Mouse (Mus musculus): ENCODE data around the gene Supt16. TPM values are rescaled to one million over a fixed set of nuclear protein-coding genes. Genes with fewer than 3 reads are reported as not detected.
A peak's percentile ranks its signal among the peaks of the same experiment; 100 is the strongest.

Supt16 gene
- polyA plus RNA-seq (2015; fragmentation: Nextera tagmentation; extraction: Ambion mirVana): 55.8 and 67.3 TPM in 2 replicates

GRCm38 (mm10) chr14:52197156-52197878 lies at the start of gene Supt16:
Gene Supt16, minus strand, starts transcription at chr14:52197416.
- H3K4me1 ChIP-seq (replicated peaks; ENCODE audit: control insufficient read depth, insufficient read depth, low read length): peaks cover 13% of the 10 kb centered on the region
- no peaks in the 10 kb centered on the region for H3K9me3 ChIP-seq (ENCODE audit: control insufficient read depth, low read length)
- peak within 1 kb of the TSS; percentile 95 for H3K9ac ChIP-seq (replicated peaks; ENCODE audit: low read depth, low read length)
- peak within 1 kb of the TSS; percentile 93 for H3K4me2 ChIP-seq (ENCODE audit: low read length)
- H3K36me3 ChIP-seq (ENCODE audit: control insufficient read depth, insufficient read depth): peaks cover 15% of the 10 kb centered on the region
- H3K27ac ChIP-seq (ENCODE audit: low read length): peak within 1 kb of the TSS; percentile 93
- peak; percentile 97 for ATAC-seq
- no peaks in the 10 kb centered on the region for H3K27me3 ChIP-seq (replicated peaks; ENCODE audit: control insufficient read depth, insufficient read depth, low read length)
- H3K4me3 ChIP-seq (replicated peaks; ENCODE audit: low read length): peak within 1 kb of the TSS; percentile 99
- WGBS: 0% methylated on average over 58 of the region's 59 CpGs

GRCm38 (mm10) chr14:52246129-52246528 lies 48.9 kb upstream of the Supt16 start:
- Histone ChIP-seq H3K36me3 (ENCODE audit: control insufficient read depth, insufficient read depth) (no peaks in the 10 kb centered on the region), H3K27ac (ENCODE audit: low read length) (no peak overlapping the region), H3K9me3 (ENCODE audit: control insufficient read depth, low read length) (no peaks in the 10 kb centered on the region), H3K4me3 (replicated peaks; ENCODE audit: low read length) (no peak overlapping the region), H3K4me1 (replicated peaks; ENCODE audit: control insufficient read depth, insufficient read depth, low read length) (peaks cover 12% of the 10 kb centered on the region), H3K9ac (replicated peaks; ENCODE audit: low read depth, low read length) (no peak overlapping the region), H3K27me3 (replicated peaks; ENCODE audit: control insufficient read depth, insufficient read depth, low read length) (no peaks in the 10 kb centered on the region), H3K4me2 (ENCODE audit: low read length) (no peak overlapping the region)
- ATAC-seq: no peak
- 85% methylated on average over 4 of the region's 4 CpGs for WGBS

GRCm38 (mm10) chr14:52244690-52245042 lies 47.5 kb upstream of the Supt16 start:
- no peaks in the 10 kb centered on the region for H3K27me3 ChIP-seq (replicated peaks; ENCODE audit: control insufficient read depth, insufficient read depth, low read length)
- no peak; the same call in 1 of the 2 replicates for ATAC-seq
- no peaks in the 10 kb centered on the region for H3K9me3 ChIP-seq (ENCODE audit: control insufficient read depth, low read length)
- no peaks in the 10 kb centered on the region for H3K36me3 ChIP-seq (ENCODE audit: control insufficient read depth, insufficient read depth)
- peaks cover 12% of the 10 kb centered on the region for H3K4me1 ChIP-seq (replicated peaks; ENCODE audit: control insufficient read depth, insufficient read depth, low read length)
- H3K4me2 ChIP-seq (ENCODE audit: low read length): peak overlapping the region; percentile 63
- H3K27ac ChIP-seq (ENCODE audit: low read length): peak overlapping the region; percentile 63
- peak overlapping the region; percentile 74 for H3K9ac ChIP-seq (replicated peaks; ENCODE audit: low read depth, low read length)
- H3K4me3 ChIP-seq (replicated peaks; ENCODE audit: low read length): peak overlapping the region; percentile 87
- WGBS: 8% methylated on average over 7 of the region's 7 CpGs

DNA sequence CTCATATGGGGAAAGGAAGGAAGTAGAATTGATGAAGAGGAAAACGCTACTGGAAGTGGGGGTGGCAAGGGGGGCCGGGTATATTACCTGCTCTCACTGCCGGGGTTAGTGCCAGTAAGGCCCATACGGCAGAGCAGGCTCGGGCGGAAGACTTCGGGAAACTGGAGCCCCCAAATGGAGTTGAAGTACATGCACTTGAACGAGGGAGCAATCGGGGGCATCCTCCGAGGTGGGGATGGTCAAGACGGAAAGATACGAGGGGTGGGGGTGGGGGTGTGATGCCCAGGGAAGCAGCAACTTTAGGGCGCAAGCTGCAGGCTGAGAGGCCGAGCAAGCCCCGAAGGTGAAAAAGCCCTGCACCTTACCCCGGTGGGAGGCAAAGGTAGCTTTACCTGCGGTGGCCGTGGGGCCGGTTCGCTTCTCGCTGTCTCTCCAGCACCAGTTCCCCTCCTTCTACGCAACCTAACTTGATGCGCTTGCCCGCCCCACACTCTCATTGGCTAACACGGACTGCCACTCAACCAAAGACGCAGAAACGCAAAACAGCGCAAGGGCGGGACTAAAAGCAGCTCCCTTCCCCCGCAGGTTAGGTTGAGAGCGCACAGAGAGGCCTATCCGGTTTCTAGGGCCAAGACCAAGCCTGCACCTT lies 46.9 kb upstream of the Supt16 start:
- H3K4me1 ChIP-seq (replicated peaks; ENCODE audit: control insufficient read depth, insufficient read depth, low read length): peaks cover 12% of the 10 kb centered on the region
- no peaks in the 10 kb centered on the region for H3K27me3 ChIP-seq (replicated peaks; ENCODE audit: control insufficient read depth, insufficient read depth, low read length)
- no peaks in the 10 kb centered on the region for H3K36me3 ChIP-seq (ENCODE audit: control insufficient read depth, insufficient read depth)
- H3K4me3 ChIP-seq (replicated peaks; ENCODE audit: low read length): peak overlapping the region; percentile 87
- peak overlapping the region; percentile 81 for H3K9ac ChIP-seq (replicated peaks; ENCODE audit: low read depth, low read length)
- H3K9me3 ChIP-seq (ENCODE audit: control insufficient read depth, low read length): no peaks in the 10 kb centered on the region
- under 1% methylated on average over 32 of the region's 32 CpGs for WGBS
- peak overlapping the region; percentile 63 for H3K27ac ChIP-seq (ENCODE audit: low read length)
- H3K4me2 ChIP-seq (ENCODE audit: low read length): peak overlapping the region; percentile 63
- peak; percentile 99 for ATAC-seq

- 94% methylated on average over 1 of the region's 1 CpGs for WGBS
- Histone ChIP-seq H3K4me1 (replicated peaks; ENCODE audit: control insufficient read depth, insufficient read depth, low read length) (no peaks in the 10 kb centered on the region), H3K36me3 (ENCODE audit: control insufficient read depth, insufficient read depth) (peaks cover 41% of the 10 kb centered on the region), H3K9ac (replicated peaks; ENCODE audit: low read depth, low read length) (no peak overlapping the region), H3K9me3 (ENCODE audit: control insufficient read depth, low read length) (no peaks in the 10 kb centered on the region), H3K27me3 (replicated peaks; ENCODE audit: control insufficient read depth, insufficient read depth, low read length) (no peaks in the 10 kb centered on the region), H3K27ac (ENCODE audit: low read length) (no peak overlapping the region), H3K4me2 (ENCODE audit: low read length) (no peak overlapping the region), H3K4me3 (replicated peaks; ENCODE audit: low read length) (no peak overlapping the region)
- ATAC-seq: no peak
Measured at GRCm38 (mm10) chr14:52236216-52236615, 39.0 kb upstream of the Supt16 start.

DNA sequence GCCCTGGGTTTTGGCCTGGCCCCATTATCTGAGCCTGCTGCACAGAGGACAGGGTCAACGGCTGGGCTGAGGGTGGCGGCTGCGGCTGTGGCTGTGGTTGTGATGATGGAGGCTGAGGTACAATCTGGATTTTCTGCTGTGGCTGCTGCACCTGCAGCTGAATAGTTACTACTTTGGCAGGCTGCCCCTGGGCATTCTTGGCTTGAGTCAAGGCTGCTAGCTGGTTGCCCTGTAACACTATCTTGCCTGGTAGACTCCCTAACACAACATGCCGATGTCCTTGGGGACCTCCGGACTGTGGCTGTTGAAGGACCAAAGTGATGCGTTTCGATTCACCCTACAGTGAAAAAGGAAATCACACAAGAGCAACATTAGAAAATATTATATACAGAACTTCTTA lies 37.9 kb upstream of the Supt16 start:
- Histone ChIP-seq H3K27me3 (replicated peaks; ENCODE audit: control insufficient read depth, insufficient read depth, low read length) (no peaks in the 10 kb centered on the region), H3K9me3 (ENCODE audit: control insufficient read depth, low read length) (no peaks in the 10 kb centered on the region), H3K36me3 (ENCODE audit: control insufficient read depth, insufficient read depth) (peaks cover 51% of the 10 kb centered on the region), H3K27ac (ENCODE audit: low read length) (no peak overlapping the region), H3K4me3 (replicated peaks; ENCODE audit: low read length) (no peak overlapping the region), H3K4me2 (ENCODE audit: low read length) (no peak overlapping the region), H3K4me1 (replicated peaks; ENCODE audit: control insufficient read depth, insufficient read depth, low read length) (no peaks in the 10 kb centered on the region), H3K9ac (replicated peaks; ENCODE audit: low read depth, low read length) (no peak overlapping the region)
- ATAC-seq: no peak
- 96% methylated on average over 7 of the region's 7 CpGs for WGBS

DNA sequence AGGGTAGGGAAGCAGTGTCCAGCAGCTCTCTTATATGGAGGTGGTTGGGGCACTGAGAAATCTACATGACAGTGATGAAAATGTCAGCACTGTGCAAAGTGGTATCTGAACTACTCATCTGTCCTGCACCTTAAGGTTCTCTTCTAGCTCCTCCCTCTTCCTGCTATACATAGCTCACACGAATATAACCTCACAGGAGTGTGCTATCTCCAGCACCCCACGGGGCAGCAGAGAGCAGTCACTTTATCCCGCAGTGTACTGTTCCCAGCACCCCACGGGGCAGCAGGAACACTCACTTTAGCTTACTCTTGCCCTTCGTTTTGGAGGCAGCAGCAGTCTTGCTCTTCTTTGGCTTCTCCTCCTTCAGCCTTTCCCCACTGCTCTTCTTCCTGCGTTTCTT lies 35.0 kb upstream of the Supt16 start:
- no peaks in the 10 kb centered on the region for H3K4me1 ChIP-seq (replicated peaks; ENCODE audit: control insufficient read depth, insufficient read depth, low read length)
- H3K9ac ChIP-seq (replicated peaks; ENCODE audit: low read depth, low read length): no peak overlapping the region
- no peak overlapping the region for H3K27ac ChIP-seq (ENCODE audit: low read length)
- no peak overlapping the region for H3K4me2 ChIP-seq (ENCODE audit: low read length)
- H3K9me3 ChIP-seq (ENCODE audit: control insufficient read depth, low read length): no peaks in the 10 kb centered on the region
- ATAC-seq: no peak
- no peaks in the 10 kb centered on the region for H3K27me3 ChIP-seq (replicated peaks; ENCODE audit: control insufficient read depth, insufficient read depth, low read length)
- WGBS: 91% methylated on average over 6 of the region's 6 CpGs
- H3K36me3 ChIP-seq (ENCODE audit: control insufficient read depth, insufficient read depth): peaks cover 60% of the 10 kb centered on the region
- no peak overlapping the region for H3K4me3 ChIP-seq (replicated peaks; ENCODE audit: low read length)

DNA sequence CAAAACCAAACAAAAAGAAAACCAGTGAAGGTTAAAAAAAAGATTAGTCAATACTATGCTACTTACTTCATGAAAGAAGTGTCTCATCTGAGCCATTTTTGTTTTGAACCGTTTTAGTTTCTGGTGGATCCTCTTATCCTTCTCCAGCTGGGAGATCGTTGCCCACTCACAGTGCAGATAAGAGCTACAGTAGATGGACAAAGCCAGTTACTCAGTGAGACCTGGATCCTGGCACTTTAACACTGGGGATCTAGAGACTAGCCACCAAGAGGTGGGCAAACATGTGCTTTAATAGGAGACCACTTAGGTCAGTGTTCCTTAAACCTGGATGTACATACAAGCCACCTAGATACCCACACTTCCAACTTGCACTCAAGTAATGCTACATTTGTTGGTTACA lies 28.8 kb upstream of the Supt16 start:
- Histone ChIP-seq H3K4me3 (replicated peaks; ENCODE audit: low read length) (no peak overlapping the region), H3K9ac (replicated peaks; ENCODE audit: low read depth, low read length) (no peak overlapping the region), H3K27ac (ENCODE audit: low read length) (no peak overlapping the region), H3K36me3 (ENCODE audit: control insufficient read depth, insufficient read depth) (peaks cover 56% of the 10 kb centered on the region), H3K27me3 (replicated peaks; ENCODE audit: control insufficient read depth, insufficient read depth, low read length) (no peaks in the 10 kb centered on the region), H3K4me1 (replicated peaks; ENCODE audit: control insufficient read depth, insufficient read depth, low read length) (no peaks in the 10 kb centered on the region), H3K4me2 (ENCODE audit: low read length) (no peak overlapping the region), H3K9me3 (ENCODE audit: control insufficient read depth, low read length) (no peaks in the 10 kb centered on the region)
- ATAC-seq: no peak
- WGBS: 94% methylated on average over 2 of the region's 2 CpGs

- peaks cover 73% of the 10 kb centered on the region for H3K36me3 ChIP-seq (ENCODE audit: control insufficient read depth, insufficient read depth)
- H3K9ac ChIP-seq (replicated peaks; ENCODE audit: low read depth, low read length): no peak overlapping the region
- 94% methylated on average over 5 of the region's 5 CpGs for WGBS
- no peaks in the 10 kb centered on the region for H3K9me3 ChIP-seq (ENCODE audit: control insufficient read depth, low read length)
- no peak overlapping the region for H3K27ac ChIP-seq (ENCODE audit: low read length)
- H3K4me1 ChIP-seq (replicated peaks; ENCODE audit: control insufficient read depth, insufficient read depth, low read length): no peaks in the 10 kb centered on the region
- no peak overlapping the region for H3K4me2 ChIP-seq (ENCODE audit: low read length)
- no peak overlapping the region for H3K4me3 ChIP-seq (replicated peaks; ENCODE audit: low read length)
- ATAC-seq: no peak
- no peaks in the 10 kb centered on the region for H3K27me3 ChIP-seq (replicated peaks; ENCODE audit: control insufficient read depth, insufficient read depth, low read length)
Measured at GRCm38 (mm10) chr14:52217261-52217660, 20.0 kb upstream of the Supt16 start.

Measured in forebrain, embryonic 16.5 days (tissue).